Mouse (Mus musculus) kidney, adult 11 months (tissue): ENCODE results near the gene Pkmyt1.
"Not testable (repeated sequence)": the region's sequence is repeated elsewhere in the genome, so short reads cannot be mapped to it uniquely, and the experiment has no call there.

ENCODE experiments used
- DNase-seq: peaks from one replicate; pipeline ENCODE4 v3.0.0; 2022

The Pkmyt1 gene

DNA sequence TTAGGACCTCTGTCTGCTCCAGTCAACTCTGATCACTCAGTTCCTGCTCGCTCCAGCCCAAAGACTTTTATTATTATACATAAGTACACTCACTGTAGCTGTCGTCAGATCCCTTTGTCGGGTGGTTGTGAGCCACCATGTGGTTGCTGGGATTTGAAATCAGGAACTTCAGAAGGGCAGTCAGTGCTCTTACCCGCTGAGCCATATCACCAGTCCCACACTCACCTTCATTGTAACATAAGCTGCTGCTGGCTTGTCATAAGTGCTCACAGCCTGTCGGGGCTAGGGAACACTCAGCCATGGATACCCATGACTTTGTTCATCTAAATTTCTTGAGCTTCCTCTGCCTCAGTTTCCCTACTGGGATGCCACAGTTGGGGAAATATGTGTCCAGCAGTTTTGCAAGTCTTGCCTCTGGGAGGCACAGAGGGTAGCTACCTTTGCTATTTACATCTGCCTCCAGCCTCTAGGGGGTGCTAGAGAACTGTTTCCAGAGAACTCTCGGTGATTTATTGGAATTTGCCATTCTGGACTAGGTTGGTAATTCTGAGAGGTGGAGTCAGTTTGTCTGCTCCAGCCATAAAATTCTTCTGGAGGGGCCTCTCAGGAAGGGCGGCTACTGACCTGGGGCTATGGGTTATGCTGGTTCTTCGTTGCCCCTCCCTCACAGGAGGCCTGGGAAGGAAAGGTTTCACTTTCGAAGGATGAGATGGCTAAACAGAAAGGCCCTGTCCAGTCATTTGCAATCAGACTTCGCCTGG lies 22.7 kb downstream of the Pkmyt1 start:
- DNase-seq = peak; percentile 76

GRCm38 (mm10) chr17:23749400-23750191 lies 23.5 kb downstream of the Pkmyt1 start:
- no peak for DNase-seq

DNA sequence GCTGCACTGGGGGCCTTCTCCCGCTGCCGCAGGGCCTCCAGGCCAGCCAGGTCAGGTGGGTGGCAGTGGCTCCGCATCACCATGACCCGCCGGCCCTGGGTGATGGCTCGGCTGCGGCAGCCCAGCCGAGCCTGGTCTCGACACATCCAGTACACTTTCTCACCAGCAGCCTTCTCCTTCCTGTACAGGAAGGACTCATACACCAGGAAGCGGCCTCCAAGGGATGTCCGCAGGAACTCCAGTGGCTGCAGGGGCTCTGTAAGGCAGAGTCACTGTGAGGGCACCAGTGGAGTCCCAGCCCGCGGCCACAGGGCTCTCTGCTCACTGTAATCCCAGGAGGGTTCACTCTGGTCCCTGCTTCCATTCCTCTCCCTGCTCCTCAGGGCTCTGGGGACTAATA lies 29.6 kb downstream of the Pkmyt1 start:
- DNase-seq = peak; percentile 35

GRCm38 (mm10) chr17:23757581-23757980 lies 31.4 kb downstream of the Pkmyt1 start:
- DNase-seq = no peak

DNA sequence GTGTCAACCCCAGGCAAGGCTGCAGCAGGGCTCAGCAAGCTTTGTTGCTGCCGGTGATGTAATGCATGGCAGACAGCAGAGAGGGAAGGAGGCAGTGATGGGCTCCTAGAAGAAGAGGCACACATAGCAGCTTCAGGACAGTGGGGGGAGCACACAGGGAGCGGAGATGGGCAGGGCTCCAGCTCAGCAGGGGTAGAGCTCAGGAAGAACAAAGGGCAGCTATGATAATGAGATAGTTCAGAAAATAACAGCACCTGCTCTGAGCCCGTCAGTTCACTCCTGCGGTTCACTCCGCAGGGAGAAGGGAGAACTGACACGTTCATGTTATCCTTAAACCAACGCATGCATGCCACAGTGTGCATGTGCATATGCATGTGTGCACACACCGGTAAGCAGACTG lies 32.7 kb downstream of the Pkmyt1 start:
- DNase-seq = no peak

DNA sequence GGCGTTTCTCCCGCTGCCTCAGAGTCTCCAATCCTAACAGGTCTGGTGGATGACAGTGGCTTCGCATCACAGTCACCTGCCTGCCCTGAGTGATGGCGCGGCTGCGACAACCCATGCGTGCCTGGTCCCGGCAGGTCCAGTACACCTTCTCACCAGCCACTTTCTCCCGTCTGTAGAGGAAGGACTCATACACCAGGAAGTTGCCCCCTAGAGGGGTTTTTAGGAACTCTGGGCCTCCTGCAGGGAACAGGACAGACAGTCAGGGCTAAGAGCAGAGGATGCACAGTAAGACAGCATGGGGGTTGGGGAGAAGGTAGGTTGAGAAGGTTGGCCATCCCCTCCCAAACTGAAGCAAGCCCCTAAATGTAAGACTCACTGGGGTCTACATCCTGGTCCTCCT lies 34.1 kb downstream of the Pkmyt1 start:
- no peak for DNase-seq

DNA sequence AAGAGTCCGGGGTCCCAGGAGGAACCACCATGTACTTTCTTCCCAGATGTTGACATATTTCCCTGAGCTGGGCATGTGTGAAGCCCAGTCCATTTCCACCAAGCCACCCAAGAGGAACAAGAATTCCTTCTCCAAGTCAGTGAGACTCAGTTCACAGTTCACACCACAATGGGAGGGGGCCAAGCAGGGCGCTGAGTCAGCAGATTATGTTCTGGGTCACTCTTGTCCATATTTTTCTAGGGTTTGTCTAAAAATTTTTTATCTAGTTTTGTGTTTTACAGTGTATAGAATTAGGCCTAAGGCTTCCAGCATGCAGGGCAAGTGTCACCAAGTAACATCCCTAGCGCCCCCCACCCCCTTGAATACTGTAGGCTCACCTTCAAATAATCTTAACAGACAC lies 35.0 kb downstream of the Pkmyt1 start:
- DNase-seq = no peak

GRCm38 (mm10) chr17:23762976-23763375 lies 36.8 kb downstream of the Pkmyt1 start:
- DNase-seq = no peak

DNA sequence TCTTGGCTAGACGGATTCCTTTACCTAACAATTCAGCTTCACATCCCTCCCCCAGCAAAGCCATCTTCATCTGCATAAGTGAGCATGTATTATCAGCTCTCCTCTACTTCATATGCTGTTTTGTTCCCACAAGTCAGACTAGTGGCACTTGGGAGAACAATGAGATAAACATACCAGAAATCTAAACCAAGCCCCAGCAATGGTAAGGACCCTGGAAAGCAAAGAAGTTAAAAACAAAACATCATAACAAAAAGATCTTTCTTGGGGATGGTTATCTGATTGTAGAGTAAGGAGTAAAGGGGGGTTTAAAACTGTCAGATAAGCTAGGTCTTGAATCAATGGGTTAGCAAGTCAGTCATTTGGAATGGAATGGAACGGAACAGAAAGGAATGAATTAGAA lies 44.4 kb downstream of the Pkmyt1 start:
- DNase-seq = no peak

DNA sequence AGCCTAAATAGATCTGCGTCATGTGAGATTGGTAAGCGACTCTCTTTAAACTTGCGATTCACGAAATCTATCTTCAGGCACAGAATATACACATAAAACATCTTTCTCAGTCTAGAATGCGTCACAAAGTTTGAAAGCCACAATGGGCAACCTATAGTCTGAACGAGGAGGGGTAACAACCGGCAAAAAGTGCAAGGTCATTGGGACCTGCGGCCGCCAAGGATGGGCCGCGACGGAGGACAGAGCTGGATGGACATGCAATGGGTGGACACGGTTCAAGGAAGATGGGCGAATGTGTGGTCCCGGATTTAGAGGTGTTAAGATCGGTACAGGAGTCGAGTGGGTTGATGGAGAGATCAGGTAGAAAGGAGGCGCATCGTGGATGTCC lies 44.8 kb downstream of the Pkmyt1 start:
- no peak for DNase-seq

- peak; percentile 99 for DNase-seq
These were observed 45.4 kb downstream of the Pkmyt1 start, which contains the start of gene Flywch1 for GRCm38 (mm10) chr17:23771284-23772218. Flywch1 (minus strand) TSS chr17:23771602.

DNA sequence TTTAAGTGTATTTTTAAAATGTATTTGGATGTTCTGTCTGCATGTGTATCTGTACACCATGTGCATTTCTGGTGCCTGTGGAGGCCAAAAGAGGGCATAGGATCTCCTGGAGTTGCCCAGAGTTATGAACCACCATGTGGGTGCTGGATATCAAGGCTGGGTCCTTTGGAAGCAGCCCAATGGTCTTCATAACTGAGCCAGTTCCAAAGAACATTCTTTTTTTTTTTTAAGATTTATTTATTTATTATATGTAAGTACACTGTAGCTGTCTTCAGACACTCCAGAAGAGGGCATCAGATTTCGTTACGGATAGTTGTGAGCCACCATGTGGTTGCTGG lies 46.1 kb downstream of the Pkmyt1 start:
- DNase-seq = not testable (repeated sequence)

DNA sequence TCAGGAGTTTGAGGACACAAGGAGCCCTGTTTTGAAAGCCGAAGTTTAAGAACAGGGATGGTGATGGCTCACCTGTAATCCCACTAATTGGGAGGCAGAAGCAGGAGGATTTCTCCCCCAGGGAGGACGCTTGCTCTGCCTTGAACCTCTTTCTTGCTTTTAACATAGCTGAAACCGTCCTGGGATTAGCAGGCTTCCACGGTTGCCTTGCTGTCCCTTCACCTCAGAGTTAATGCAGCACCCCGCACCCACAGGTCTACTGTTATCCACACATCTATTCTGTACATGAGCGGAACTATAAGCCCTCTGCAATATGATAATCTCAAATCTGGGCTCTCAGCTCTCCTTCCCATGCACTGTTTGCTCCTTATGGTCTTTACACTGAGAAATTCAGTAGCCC lies 47.5 kb downstream of the Pkmyt1 start:
- no peak for DNase-seq

DNA sequence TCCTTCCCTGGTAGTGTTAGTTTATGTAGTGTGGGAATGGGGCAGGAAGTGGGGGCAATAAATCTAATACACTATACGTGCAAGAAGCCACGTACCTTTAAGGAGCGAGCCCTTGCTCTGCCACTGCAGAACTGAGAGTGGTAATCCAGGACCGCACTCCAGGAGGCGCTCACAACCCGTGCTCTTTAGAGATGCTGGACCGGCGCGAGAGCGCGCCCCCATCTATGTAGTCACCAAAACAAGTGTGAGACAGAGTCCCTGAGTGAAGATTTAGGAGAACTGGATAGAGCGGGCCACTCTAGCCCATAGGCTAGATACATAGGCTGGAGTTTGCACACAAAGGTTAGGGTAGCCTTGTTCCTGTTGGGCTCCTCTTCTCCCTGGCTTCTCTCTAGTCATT lies 48.0 kb downstream of the Pkmyt1 start:
- peak; percentile 81 for DNase-seq

GRCm38 (mm10) chr17:23776216-23776615 lies 50.1 kb downstream of the Pkmyt1 start:
- DNase-seq = no peak

- DNase-seq = no peak
These were observed 51.0 kb downstream of the Pkmyt1 start for GRCm38 (mm10) chr17:23777141-23777540.

- no peak for DNase-seq
These were observed 52.3 kb downstream of the Pkmyt1 start for GRCm38 (mm10) chr17:23778447-23778846.

DNA sequence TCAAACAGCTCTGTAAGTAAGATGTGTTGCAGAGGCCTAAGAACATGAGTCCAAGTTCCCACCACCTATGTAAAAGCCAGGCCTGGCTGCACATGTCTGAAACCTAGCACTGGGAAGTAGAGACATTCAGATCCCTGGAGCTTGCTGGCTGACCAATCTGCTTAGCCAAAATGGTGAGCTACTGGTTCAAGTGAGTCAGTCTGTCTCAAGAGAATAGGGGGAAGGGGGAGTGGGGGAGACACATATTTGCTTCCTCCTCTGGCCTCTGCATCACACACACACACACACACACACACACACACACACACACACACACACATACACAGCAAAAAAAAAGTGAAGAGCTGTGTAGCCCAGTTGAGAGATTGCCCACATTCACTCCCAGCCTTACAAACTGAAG lies 57.2 kb downstream of the Pkmyt1 start:
- DNase-seq = no peak

- peak; percentile 87 for DNase-seq
These were observed 59.7 kb downstream of the Pkmyt1 start, which contains the start of gene Flywch2 for GRCm38 (mm10) chr17:23785561-23786471. Flywch2 (minus strand) TSS chr17:23786081.
